Mouse (Mus musculus) thymus, postnatal 10 days (tissue): ENCODE measurements around the gene Olfr935.

Experiments used
- DNase-seq, 2 experiments: peaks; one replicate each; pipeline ENCODE4 v3.0.0; 2021; ENCODE audit warnings: low spot score in 2 of 2

The Olfr935 gene

GRCm38 (mm10) chr9:38999583-38999982 lies at the start of gene Olfr935:
Gene Olfr935 (minus strand): TSS chr9:38999683.
- no peak for DNase-seq

GRCm38 (mm10) chr9:39023277-39023676 lies 23.8 kb upstream of the Olfr935 start, which contains the start of gene Olfr146:
Gene Olfr146 (minus strand): TSS chr9:39023377.
- DNase-seq = no peak

DNA sequence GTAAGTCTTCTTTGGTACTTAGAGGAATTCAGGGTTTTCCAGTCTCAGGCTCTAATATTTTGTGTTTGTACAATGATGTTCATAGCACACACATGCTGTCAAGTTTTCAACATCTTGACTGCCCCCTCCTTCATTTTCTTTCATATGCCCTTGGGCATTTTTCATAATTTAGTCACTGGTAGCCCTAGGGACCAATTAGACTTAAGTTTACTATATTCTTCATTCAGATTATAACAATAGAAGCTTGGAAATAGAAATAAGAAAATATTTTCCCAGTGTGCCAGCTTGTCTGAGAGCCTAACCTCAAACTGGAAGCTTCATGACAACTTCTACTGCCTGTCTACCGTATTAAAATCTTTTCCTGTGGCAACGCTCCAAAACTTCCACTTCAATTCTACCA lies 11.3 kb downstream of the Olfr935 start, which contains the start of gene Olfr934:
Gene Olfr934 (minus strand): TSS at position 101 of the 400 bp plus-strand sequence.
- DNase-seq = no peak

GRCm38 (mm10) chr9:38972013-38972412 lies 27.5 kb downstream of the Olfr935 start, which contains the start of gene Olfr933:
Gene Olfr933 (plus strand): TSS chr9:38972313.
- no peak for DNase-seq

DNA sequence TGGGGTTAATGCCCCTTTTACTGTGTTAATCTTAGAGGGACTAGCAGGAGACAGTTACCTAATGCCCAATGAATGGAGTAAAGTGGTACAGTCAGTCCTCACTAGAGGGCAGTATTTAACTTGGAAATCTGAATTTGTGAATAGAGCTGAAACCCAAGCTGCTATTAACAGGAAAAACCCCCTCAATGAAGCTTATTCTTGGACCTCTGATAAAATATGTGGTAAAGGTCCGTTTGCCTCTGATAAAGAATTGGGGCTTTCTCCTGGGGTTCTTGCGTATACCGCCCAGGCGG lies 45.4 kb downstream of the Olfr935 start:
- no peak for DNase-seq

GRCm38 (mm10) chr9:38953401-38954123 lies 45.9 kb downstream of the Olfr935 start:
- DNase-seq = no peak
